32 mouse cellular contexts compared by ENCODE assay signal in the genomic region with DNA sequence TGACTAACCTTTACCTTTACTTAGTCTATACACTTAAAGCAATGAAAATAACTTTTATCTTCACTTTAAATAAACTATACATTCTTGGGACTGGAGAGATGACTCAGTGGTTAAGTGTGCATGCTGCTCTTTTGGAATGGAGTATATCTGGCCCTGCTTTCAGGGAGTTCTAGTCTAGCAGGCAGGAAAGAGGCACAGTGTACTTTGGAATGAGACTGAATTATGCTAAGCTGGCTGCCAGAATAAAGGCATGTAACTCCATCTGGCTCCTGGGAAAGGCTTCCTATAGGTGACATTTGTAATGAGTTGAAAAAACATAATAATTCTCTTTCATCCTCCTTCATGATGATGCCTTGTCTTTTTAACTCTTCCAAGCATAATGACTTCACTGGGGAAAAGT.
"Had no signal": no experiment of that assay in that cellular context is flagged by ENCODE, and none has a peak within 500 bp of the region (broad histone marks: within the 10 kb centered on the region; RNA-seq: fewer than 3 reads in every experiment).

No protein-coding gene starts in this region.

- H3K36me3 ChIP-seq: heart, embryonic 12.5 days; heart, embryonic 13.5 days; heart, embryonic 15.5 days; hindbrain, embryonic 10.5 days; hindbrain, embryonic 12.5 days; hindbrain, embryonic 13.5 days; hindbrain, embryonic 15.5 days; intestine, embryonic 15.5 days; kidney, embryonic 15.5 days had no signal

- H3K4me1 ChIP-seq: heart, embryonic 12.5 days; heart, embryonic 13.5 days; heart, embryonic 15.5 days; hindbrain, embryonic 10.5 days; hindbrain, embryonic 12.5 days; hindbrain, embryonic 13.5 days; hindbrain, embryonic 15.5 days; intestine, embryonic 15.5 days; kidney, embryonic 15.5 days had no signal

- H3K27ac ChIP-seq: heart, embryonic 13.5 days; heart, embryonic 15.5 days; hindbrain, embryonic 10.5 days; hindbrain, embryonic 12.5 days; hindbrain, embryonic 13.5 days; hindbrain, embryonic 14.5 days; hindbrain, embryonic 15.5 days; hindbrain, postnatal 0 days; intestine, embryonic 15.5 days; kidney, embryonic 15.5 days; kidney, postnatal 0 days; layer of hippocampus, adult 2 months; left cerebral cortex, adult 2 months had no signal

- ATAC-seq: hindbrain, embryonic 16.5 days; hindbrain, postnatal 0 days; inflammation-experienced regulatory T-cells, adult 6 months; intestine, embryonic 15.5 days; intestine, embryonic 16.5 days; intestine, postnatal 0 days had no signal

- H3K27me3 ChIP-seq: intestine, embryonic 15.5 days had no signal

- DNase-seq: heart, postnatal 10 days; heart, postnatal 14 days; heart, postnatal 36 days; heart, postnatal 4 days; kidney, adult 11 months; kidney, adult 18-20 months; kidney, adult 8-10 months; kidney, adult 9 months; kidney, postnatal 10 days; kidney, postnatal 25 days; kidney, postnatal 36 days; kidney, postnatal 4 days; layer of hippocampus, adult 9-11 months; layer of hippocampus, postnatal 36 days had no signal

- H3K4me3 ChIP-seq: heart, embryonic 12.5 days; heart, embryonic 13.5 days; heart, embryonic 15.5 days; hindbrain, embryonic 10.5 days; hindbrain, embryonic 12.5 days; hindbrain, embryonic 13.5 days; hindbrain, embryonic 15.5 days; intestine, embryonic 15.5 days; kidney, embryonic 15.5 days; layer of hippocampus, adult 2 months; left cerebral cortex, adult 2 months had no signal
